Mouse (Mus musculus) heart, postnatal 0 days (tissue): Measurements from ENCODE around the gene Cdyl.

Source experiments
- CTCF ChIP-seq: IDR thresholded peaks from 2 replicates; pipeline ENCODE4 v1.5.1; 2016; ENCODE audit warnings: antibody characterized with exemption, control low read depth, low read depth
- EP300 ChIP-seq: IDR thresholded peaks from 2 replicates; pipeline ENCODE4 v1.6.1; 2016; ENCODE audit warnings: antibody characterized with exemption, low read depth

DNA sequence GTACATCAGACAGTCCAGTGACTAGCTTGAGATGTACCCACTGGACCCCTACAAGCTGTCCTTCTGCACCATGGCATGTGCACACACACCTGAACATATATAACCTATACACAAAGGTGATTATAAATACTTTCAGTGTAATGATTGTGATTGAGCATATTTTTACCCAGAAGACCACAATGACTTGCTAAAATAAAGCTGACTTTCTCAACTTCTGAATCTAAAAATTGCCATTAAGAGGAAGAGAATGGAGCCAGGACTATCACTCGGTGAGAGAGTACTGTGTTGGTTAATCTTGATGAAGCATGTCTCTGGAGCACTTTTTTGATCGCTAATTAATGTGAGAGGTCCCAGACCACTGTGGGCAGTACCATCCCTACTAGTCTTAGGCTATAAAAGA lies 2.8 kb upstream of the Cdyl start:
- TF ChIP-seq CTCF = no peak
- TF ChIP-seq EP300 = no peak
